In the genomic region with DNA sequence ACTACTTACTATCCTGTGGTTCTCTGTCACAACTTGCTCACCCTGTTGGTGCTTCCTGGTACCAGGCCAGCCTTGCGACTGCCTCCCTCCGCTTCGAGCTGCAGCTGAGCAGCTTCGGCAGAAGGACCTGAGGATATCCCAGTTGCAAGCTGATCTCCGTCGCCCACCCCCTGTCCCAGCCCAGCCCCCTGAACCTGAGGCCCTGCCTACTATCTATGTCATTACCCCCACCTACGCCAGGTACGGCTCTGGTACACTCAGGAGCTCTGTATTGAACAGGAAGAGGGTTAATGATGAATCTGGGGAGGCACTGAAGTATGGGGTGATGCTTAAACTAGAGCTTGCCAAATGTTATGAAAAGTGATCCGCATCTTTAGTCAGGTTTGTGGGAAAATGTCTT, we compare ENCODE assay signal across 9 mouse cellular contexts. TPM values are rescaled to one million over a fixed set of nuclear protein-coding genes. Genes with fewer than 3 reads are reported as not detected.
A peak's percentile ranks its signal among the peaks of the same experiment; 100 is the strongest.
DNase-seq lines count a peak whose midpoint lies in the region; ATAC-seq lines count a peak whose summit lies in the region.
"Had no signal": no experiment of that assay in that cellular context is flagged by ENCODE, and none has a peak within 500 bp of the region (broad histone marks: within the 10 kb centered on the region; RNA-seq: fewer than 3 reads in every experiment).

No protein-coding gene starts in this region.

- no peak overlapping the region for H3K4me3 ChIP-seq in heart, embryonic 14.5 days (ENCODE audit: control insufficient read depth in 1 of 2, insufficient read depth in 1 of 2, low read depth in 1 of 2, low read length in 2 of 2)
- peak overlapping the region; percentile 76; the same call in 1 of the 2 replicates for H3K4me3 ChIP-seq in embryonic facial prominence, embryonic 11.5 days (ENCODE audit: low read depth, low read length)
- H3K4me3 ChIP-seq in hindbrain, embryonic 16.5 days (ENCODE audit: low read length): no peak overlapping the region
- peak overlapping the region; percentile 83; the same call in 1 of the 2 replicates for H3K4me3 ChIP-seq in midbrain, embryonic 14.5 days (replicated peaks; ENCODE audit: low read depth, low read length)

- H3K9ac ChIP-seq in heart, embryonic 14.5 days (ENCODE audit: low read length): no peak overlapping the region
- no peak overlapping the region for H3K9ac ChIP-seq in embryonic facial prominence, embryonic 11.5 days (replicated peaks; ENCODE audit: low read length)
- H3K9ac ChIP-seq in hindbrain, embryonic 16.5 days (ENCODE audit: low read depth, low read length): peak overlapping the region; percentile 38
- no peak overlapping the region for H3K9ac ChIP-seq in midbrain, embryonic 14.5 days (replicated peaks; ENCODE audit: low read length)

- peaks cover 2 to 9% of the 10 kb centered on the region in 2 experiments; a peak in 3 of 4 replicates for H3K4me1 ChIP-seq in heart, embryonic 14.5 days (ENCODE audit: control insufficient read depth in 2 of 2, insufficient read depth in 2 of 2, low read length in 2 of 2)
- H3K4me1 ChIP-seq in embryonic facial prominence, embryonic 11.5 days (ENCODE audit: control insufficient read depth, insufficient read depth, low read length): no peaks in the 10 kb centered on the region
- peaks cover 9% of the 10 kb centered on the region for H3K4me1 ChIP-seq in hindbrain, embryonic 16.5 days (ENCODE audit: control insufficient read depth, insufficient read depth, low read depth, low read length)
- peaks cover 10% of the 10 kb centered on the region; the same call in 1 of the 2 replicates for H3K4me1 ChIP-seq in midbrain, embryonic 14.5 days (ENCODE audit: control insufficient read depth, insufficient read depth, low read length)

- no peak for ATAC-seq in heart, embryonic 14.5 days (ENCODE audit: insufficient number of reproducible peaks, insufficient read depth, low FRiP score, low read depth)
- ATAC-seq in embryonic facial prominence, embryonic 11.5 days (replicated peaks; ENCODE audit: insufficient number of reproducible peaks, low FRiP score, low TSS enrichment, low read depth): no peak
- no peak for ATAC-seq in hindbrain, embryonic 16.5 days
- ATAC-seq in midbrain, embryonic 14.5 days (ENCODE audit: low FRiP score, low TSS enrichment): no peak

- intact Hi-C loops in heart, postnatal 36 days (cut with DNase I): loop anchor here (2.0 kb wide), 1 partner anchor 23 kb away; a partner anchor contains a TSS
- intact Hi-C loops in left cerebral cortex, postnatal 14 days (cut with DNase I): no loop called here

- peaks cover 41% of the 10 kb centered on the region for H3K36me3 ChIP-seq in heart, embryonic 14.5 days (ENCODE audit: control insufficient read depth, insufficient read depth, low read length)
- H3K36me3 ChIP-seq in embryonic facial prominence, embryonic 11.5 days (replicated peaks; ENCODE audit: control insufficient read depth, insufficient read depth, low read depth, low read length): peaks cover 2% of the 10 kb centered on the region; the same call in 1 of the 2 replicates
- peaks cover 15% of the 10 kb centered on the region for H3K36me3 ChIP-seq in hindbrain, embryonic 16.5 days (ENCODE audit: control insufficient read depth, insufficient read depth, low read length)
- H3K36me3 ChIP-seq in midbrain, embryonic 14.5 days (ENCODE audit: control insufficient read depth, insufficient read depth, low read length): peaks cover 29% of the 10 kb centered on the region

- no peaks in the 10 kb centered on the region for H3K9me3 ChIP-seq in heart, embryonic 14.5 days (ENCODE audit: control insufficient read depth, low read length)
- H3K9me3 ChIP-seq in embryonic facial prominence, embryonic 11.5 days (replicated peaks; ENCODE audit: control insufficient read depth, low read length): no peaks in the 10 kb centered on the region
- H3K9me3 ChIP-seq in hindbrain, embryonic 16.5 days (ENCODE audit: control insufficient read depth, low read length): no peaks in the 10 kb centered on the region
- no peaks in the 10 kb centered on the region for H3K9me3 ChIP-seq in midbrain, embryonic 14.5 days (ENCODE audit: control insufficient read depth, low read length)

- no peak for DNase-seq in heart, postnatal 36 days
- no peak for DNase-seq in embryonic facial prominence, embryonic 11.5 days (ENCODE audit: low spot score)
- DNase-seq in midbrain, embryonic 14.5 days: no peak
- DNase-seq in lung, postnatal 36 days: no peak
- DNase-seq in left cerebral cortex, postnatal 14 days (ENCODE audit: low spot score in 2 of 2): no peak
- no peak for DNase-seq in MN1 (ENCODE audit: low spot score)
- DNase-seq: cerebellum, adult 8-10 months had no signal

- WGBS in heart, embryonic 14.5 days: 80% methylated on average over 9 of the region's 9 CpGs
- WGBS in embryonic facial prominence, embryonic 11.5 days: 54% methylated on average over 9 of the region's 9 CpGs
- 81% methylated on average over 9 of the region's 9 CpGs for WGBS in hindbrain, embryonic 16.5 days
- 87% methylated on average over 9 of the region's 9 CpGs for WGBS in midbrain, embryonic 14.5 days

- no peak overlapping the region for H3K27ac ChIP-seq in heart, embryonic 14.5 days (replicated peaks in 1 of 2; ENCODE audit: control insufficient read depth in 1 of 2, insufficient read depth in 1 of 2, low read depth in 2 of 2, low read length in 2 of 2)
- H3K27ac ChIP-seq in embryonic facial prominence, embryonic 11.5 days (replicated peaks; ENCODE audit: low read depth, low read length): no peak overlapping the region
- no peak overlapping the region for H3K27ac ChIP-seq in hindbrain, embryonic 16.5 days (ENCODE audit: low read depth, low read length)
- H3K27ac ChIP-seq in midbrain, embryonic 14.5 days (replicated peaks; ENCODE audit: low read depth, low read length): no peak overlapping the region

- no peaks in the 10 kb centered on the region for H3K27me3 ChIP-seq in heart, embryonic 14.5 days (ENCODE audit: control insufficient read depth, insufficient read depth, low read length)
- no peaks in the 10 kb centered on the region for H3K27me3 ChIP-seq in embryonic facial prominence, embryonic 11.5 days (ENCODE audit: control insufficient read depth, insufficient read depth, low read length)
- no peaks in the 10 kb centered on the region for H3K27me3 ChIP-seq in hindbrain, embryonic 16.5 days (replicated peaks; ENCODE audit: control insufficient read depth, insufficient read depth, low read length)
- H3K27me3 ChIP-seq in midbrain, embryonic 14.5 days (ENCODE audit: control insufficient read depth, insufficient read depth, low read length): no peaks in the 10 kb centered on the region

- H3K4me2 ChIP-seq in heart, embryonic 14.5 days (ENCODE audit: low read length): peak overlapping the region; percentile 89
- peak overlapping the region; percentile 15; the same call in 1 of the 2 replicates for H3K4me2 ChIP-seq in embryonic facial prominence, embryonic 11.5 days (ENCODE audit: low read depth, low read length)
- H3K4me2 ChIP-seq in hindbrain, embryonic 16.5 days (ENCODE audit: low read length): peak overlapping the region; percentile 87
- peak overlapping the region; percentile 62 for H3K4me2 ChIP-seq in midbrain, embryonic 14.5 days (ENCODE audit: low read length)

RNA-seq across cellular contexts. Expression of a gene that starts 1.6 kb away (rescaled TPM):
- polyA plus RNA-seq in heart, embryonic 14.5 days (2014; fragmentation: Nextera tagmentation; extraction: Ambion mirVana): 27.8 and 34.2 TPM in 2 replicates
- 10 to 100 TPM; 34.5 to 37.6 TPM for total RNA-seq in heart, postnatal 36 days (2021)
- 32.0 and 32.8 TPM in 2 replicates for polyA plus RNA-seq in embryonic facial prominence, embryonic 11.5 days (2014; fragmentation: Nextera tagmentation; extraction: Ambion mirVana)
- 98.3 and 99.5 TPM in 2 replicates for polyA plus RNA-seq in hindbrain, embryonic 16.5 days (2015; fragmentation: Nextera tagmentation; extraction: Ambion mirVana)
- 75.0 and 83.5 TPM in 2 replicates for polyA plus RNA-seq in midbrain, embryonic 14.5 days (2014; fragmentation: Nextera tagmentation; extraction: Ambion mirVana)
- 100 to 1,000 TPM; 134 to 142 TPM for total RNA-seq in left cerebral cortex, postnatal 14 days (2021)

RNA-seq across cellular contexts. Expression of a gene that starts 7.4 kb away (rescaled TPM):
- 0.94 and 1.6 TPM in 2 replicates for polyA plus RNA-seq in heart, embryonic 14.5 days (2014; fragmentation: Nextera tagmentation; extraction: Ambion mirVana)
- total RNA-seq in heart, postnatal 36 days (2021): 10 to 100 TPM; 19.8 to 30.2 TPM
- polyA plus RNA-seq in embryonic facial prominence, embryonic 11.5 days (2014; fragmentation: Nextera tagmentation; extraction: Ambion mirVana): 0.72 and 0.81 TPM in 2 replicates
- polyA plus RNA-seq in hindbrain, embryonic 16.5 days (2015; fragmentation: Nextera tagmentation; extraction: Ambion mirVana): 2.9 and 3.0 TPM in 2 replicates
- polyA plus RNA-seq in midbrain, embryonic 14.5 days (2014; fragmentation: Nextera tagmentation; extraction: Ambion mirVana): 1.4 TPM in 2 replicates
- 1 to 10 TPM; 3.5 to 4.0 TPM for total RNA-seq in left cerebral cortex, postnatal 14 days (2021)

RNA-seq across cellular contexts. Expression of a gene that starts 7.6 kb away (rescaled TPM):
- polyA plus RNA-seq in heart, embryonic 14.5 days (2014; fragmentation: Nextera tagmentation; extraction: Ambion mirVana): 9.0 TPM in 2 replicates
- total RNA-seq in heart, postnatal 36 days (2021): 10 to 100 TPM in 1 of 2 experiments, 1 to 10 TPM in 1; 9.5 to 11.0 TPM
- polyA plus RNA-seq in embryonic facial prominence, embryonic 11.5 days (2014; fragmentation: Nextera tagmentation; extraction: Ambion mirVana): 8.4 and 9.0 TPM in 2 replicates
- polyA plus RNA-seq in hindbrain, embryonic 16.5 days (2015; fragmentation: Nextera tagmentation; extraction: Ambion mirVana): 10.3 and 11.3 TPM in 2 replicates
- polyA plus RNA-seq in midbrain, embryonic 14.5 days (2014; fragmentation: Nextera tagmentation; extraction: Ambion mirVana): 4.3 and 5.5 TPM in 2 replicates
- total RNA-seq in left cerebral cortex, postnatal 14 days (2021): 1 to 10 TPM; 7.4 to 9.0 TPM

RNA-seq across cellular contexts. Expression of a gene that starts 19.9 kb away (rescaled TPM):
- 19.8 and 26.5 TPM in 2 replicates for polyA plus RNA-seq in heart, embryonic 14.5 days (2014; fragmentation: Nextera tagmentation; extraction: Ambion mirVana)
- total RNA-seq in heart, postnatal 36 days (2021): 10 to 100 TPM; 33.2 to 38.5 TPM
- polyA plus RNA-seq in embryonic facial prominence, embryonic 11.5 days (2014; fragmentation: Nextera tagmentation; extraction: Ambion mirVana): 57.5 and 57.6 TPM in 2 replicates
- polyA plus RNA-seq in hindbrain, embryonic 16.5 days (2015; fragmentation: Nextera tagmentation; extraction: Ambion mirVana): 91.3 and 103 TPM in 2 replicates
- polyA plus RNA-seq in midbrain, embryonic 14.5 days (2014; fragmentation: Nextera tagmentation; extraction: Ambion mirVana): 38.0 and 62.2 TPM in 2 replicates
- 10 to 100 TPM; 48.6 to 50.3 TPM for total RNA-seq in left cerebral cortex, postnatal 14 days (2021)

RNA-seq across cellular contexts. Expression of a gene that starts 23.9 kb away (rescaled TPM):
- 48.0 and 54.6 TPM in 2 replicates for polyA plus RNA-seq in heart, embryonic 14.5 days (2014; fragmentation: Nextera tagmentation; extraction: Ambion mirVana)
- 10 to 100 TPM; 48.5 to 52.2 TPM for total RNA-seq in heart, postnatal 36 days (2021)
- 97.4 and 114 TPM in 2 replicates for polyA plus RNA-seq in embryonic facial prominence, embryonic 11.5 days (2014; fragmentation: Nextera tagmentation; extraction: Ambion mirVana)
- 72.1 and 84.5 TPM in 2 replicates for polyA plus RNA-seq in hindbrain, embryonic 16.5 days (2015; fragmentation: Nextera tagmentation; extraction: Ambion mirVana)
- polyA plus RNA-seq in midbrain, embryonic 14.5 days (2014; fragmentation: Nextera tagmentation; extraction: Ambion mirVana): 59.0 and 83.3 TPM in 2 replicates
- total RNA-seq in left cerebral cortex, postnatal 14 days (2021): 100 to 1,000 TPM in 1 of 2 experiments, 10 to 100 TPM in 1; 97.6 to 104 TPM

Comparison
In these comparisons a context has a peak if more than half of its experiments do, and no peak if none do; other contexts are left out.
1. H3K4me2 ChIP-seq: peak in every context shown above with its lines; median percentile 89 in heart, embryonic 14.5 days; 87 in hindbrain, embryonic 16.5 days; 62 in midbrain, embryonic 14.5 days; 15 in embryonic facial prominence, embryonic 11.5 days.
2. H3K4me3 ChIP-seq: peak in embryonic facial prominence, embryonic 11.5 days (single experiment) and midbrain, embryonic 14.5 days (single experiment); none in heart, embryonic 14.5 days (0 of 2) and hindbrain, embryonic 16.5 days (single experiment).